Mouse (Mus musculus): ENCODE results near the gene Cerk. TPM values are rescaled to one million over a fixed set of nuclear protein-coding genes. Genes with fewer than 3 reads are reported as not detected.
A peak's percentile ranks its signal among the peaks of the same experiment; 100 is the strongest.
"Not testable (repeated sequence)": the region's sequence is repeated elsewhere in the genome, so short reads cannot be mapped to it uniquely, and the experiment has no call there.

Gene Cerk
- total RNA-seq, 2 experiments from 2014 or later: 25.0 to 37.6 TPM

- ATAC-seq (replicated peaks; ENCODE audit: poor library complexity): no peak
Observed at GRCm38 (mm10) chr15:86165811-86166590, 19.9 kb downstream of the Cerk start.

- no peak for ATAC-seq (replicated peaks; ENCODE audit: poor library complexity)
Observed at GRCm38 (mm10) chr15:86164718-86165345, 21.1 kb downstream of the Cerk start.

GRCm38 (mm10) chr15:86161800-86162199, 24.1 kb downstream of the Cerk start:
- ATAC-seq (replicated peaks; ENCODE audit: poor library complexity): not testable (repeated sequence)

DNA sequence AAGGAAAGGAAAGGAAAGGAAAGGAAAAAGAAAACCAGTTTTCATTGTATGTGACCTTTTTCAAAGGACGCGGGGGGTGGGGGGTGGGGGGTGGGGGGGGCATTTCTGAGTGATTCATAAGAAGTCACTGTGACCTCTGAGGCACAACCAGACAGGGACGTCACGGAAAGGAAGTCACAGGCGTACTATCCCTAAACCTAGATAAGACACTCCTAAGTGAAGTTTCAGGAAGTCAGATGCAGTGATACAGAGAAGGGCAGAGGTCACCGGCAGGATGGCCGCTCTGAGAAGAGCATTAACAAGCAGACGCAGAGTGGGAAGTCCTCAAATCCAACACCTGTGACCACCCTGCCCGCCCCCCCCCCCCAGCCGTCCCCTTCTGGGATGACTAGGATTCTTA, 25.0 kb downstream of the Cerk start:
- ATAC-seq (replicated peaks; ENCODE audit: poor library complexity): no peak

DNA sequence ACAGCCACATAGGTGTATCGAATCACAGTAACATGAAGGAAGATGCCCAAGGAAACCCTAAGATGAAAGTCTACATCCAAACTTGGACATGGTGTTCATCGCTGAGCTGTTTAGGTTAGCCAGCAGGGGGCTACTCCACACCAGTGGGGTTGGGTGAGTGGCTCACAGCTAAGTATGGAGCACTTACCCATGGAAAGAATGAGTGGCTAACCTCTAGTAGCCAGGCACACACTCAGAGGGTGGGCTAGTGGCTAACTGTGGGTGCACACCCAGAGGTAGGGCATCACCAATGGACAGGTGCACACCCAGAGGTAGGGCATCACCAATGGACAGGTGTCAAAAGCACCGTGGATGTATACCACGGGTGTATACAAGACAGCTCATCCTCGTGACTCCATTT, 26.2 kb downstream of the Cerk start:
- ATAC-seq (replicated peaks; ENCODE audit: poor library complexity): 0 out of 2 replicates have a peak, but pooled peaks have one; percentile 30

- ATAC-seq (replicated peaks; ENCODE audit: poor library complexity): peak; percentile 57
Observed at GRCm38 (mm10) chr15:86159093-86159492, 26.8 kb downstream of the Cerk start.

- ATAC-seq (replicated peaks; ENCODE audit: poor library complexity): peak; percentile 70
Observed at GRCm38 (mm10) chr15:86156492-86156891, 29.4 kb downstream of the Cerk start.

DNA sequence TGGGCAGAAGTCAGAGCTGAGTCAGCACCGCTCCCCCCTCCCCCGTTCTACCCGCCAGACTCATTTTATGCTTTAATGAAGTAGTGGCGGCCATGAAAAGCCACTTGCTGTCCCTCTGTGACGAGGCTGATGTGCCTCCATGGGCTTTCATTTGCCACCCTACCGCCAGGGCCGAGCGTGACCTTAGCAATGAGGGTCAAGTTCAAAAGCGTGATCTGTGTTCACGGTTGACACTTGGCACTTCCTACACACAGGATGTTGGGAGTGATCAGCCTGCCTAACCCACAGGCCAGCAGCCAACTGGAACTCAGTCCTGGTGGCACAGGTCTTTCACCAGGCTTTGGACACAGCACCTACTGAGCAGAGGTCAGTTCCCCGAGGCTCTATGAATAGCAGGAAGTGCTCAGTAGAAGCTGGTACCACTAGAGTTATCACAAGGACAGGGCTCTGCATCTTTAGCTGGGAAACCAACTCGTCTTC, 32.4 kb downstream of the Cerk start:
- no peak for ATAC-seq (replicated peaks; ENCODE audit: poor library complexity)

DNA sequence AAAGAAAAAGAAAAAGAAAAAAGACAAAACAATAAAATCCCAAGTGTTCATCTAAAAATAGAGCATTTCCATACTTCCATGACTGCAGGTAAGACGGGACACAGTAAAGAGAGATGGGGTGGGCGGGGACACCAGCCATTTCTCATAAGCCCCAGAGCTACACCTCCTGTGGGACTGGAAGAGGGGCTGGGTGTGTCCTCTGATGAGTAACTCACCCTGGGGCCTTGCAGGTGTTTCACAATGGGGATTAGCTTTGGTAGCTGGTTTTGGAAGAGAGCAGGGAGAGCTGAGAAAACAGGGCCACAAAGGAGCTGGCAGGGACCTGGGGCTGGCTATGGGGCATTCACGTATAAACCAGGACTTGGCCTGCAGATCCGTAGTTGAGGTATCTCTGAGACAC, 35.3 kb downstream of the Cerk start:
- ATAC-seq (replicated peaks; ENCODE audit: poor library complexity): no peak

DNA sequence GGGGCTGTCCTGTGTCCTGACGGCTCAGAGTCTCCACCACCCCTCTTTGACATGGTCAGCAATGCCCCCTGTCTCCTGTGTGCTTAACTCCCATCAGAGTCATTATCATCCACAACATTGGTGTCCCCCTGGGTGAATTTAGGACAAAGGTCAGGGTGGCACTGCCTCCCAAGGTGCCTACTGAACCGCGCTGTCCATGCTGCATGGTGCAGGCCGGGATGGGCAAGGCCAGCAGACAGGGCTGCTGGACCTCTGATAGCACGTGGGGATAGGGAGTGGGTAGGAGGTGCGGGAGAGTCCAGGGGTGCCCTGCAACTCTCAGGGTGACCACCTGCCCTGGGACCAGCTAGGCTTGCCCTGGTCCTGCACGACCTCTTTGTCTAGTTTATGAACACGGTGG, 39.0 kb downstream of the Cerk start:
- ATAC-seq (replicated peaks; ENCODE audit: poor library complexity): no peak

GRCm38 (mm10) chr15:86145046-86145445, 40.9 kb downstream of the Cerk start:
- ATAC-seq (replicated peaks; ENCODE audit: poor library complexity): no peak

DNA sequence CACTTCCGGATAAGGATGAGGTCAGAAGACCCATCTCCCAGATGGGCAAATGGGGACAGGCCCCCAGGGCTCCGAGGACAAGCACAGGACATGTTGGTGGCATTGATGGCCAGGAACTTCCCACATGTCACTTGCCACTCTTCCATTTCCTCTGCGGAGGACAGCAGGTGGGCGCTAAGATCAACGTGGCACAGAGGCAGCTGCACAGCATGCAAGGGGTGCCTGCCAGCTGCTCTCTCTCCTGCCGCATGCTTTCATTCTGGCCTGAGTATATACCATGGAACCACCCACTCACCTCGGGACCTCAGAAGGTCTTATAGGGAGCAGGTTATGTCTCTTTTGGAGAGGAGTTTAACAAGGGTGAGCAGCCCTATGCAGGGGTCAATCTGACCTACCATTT, 41.4 kb downstream of the Cerk start:
- ATAC-seq (replicated peaks; ENCODE audit: poor library complexity): no peak

- peak; percentile 61 for ATAC-seq (replicated peaks; ENCODE audit: poor library complexity)
Observed at GRCm38 (mm10) chr15:86140323-86140722, 45.6 kb downstream of the Cerk start.

- peak; percentile 40 for ATAC-seq (replicated peaks; ENCODE audit: poor library complexity)
Observed at GRCm38 (mm10) chr15:86137638-86138037, 48.3 kb downstream of the Cerk start.

- ATAC-seq (replicated peaks; ENCODE audit: poor library complexity): peak; percentile 86
Observed at GRCm38 (mm10) chr15:86134941-86135783, 50.8 kb downstream of the Cerk start.

DNA sequence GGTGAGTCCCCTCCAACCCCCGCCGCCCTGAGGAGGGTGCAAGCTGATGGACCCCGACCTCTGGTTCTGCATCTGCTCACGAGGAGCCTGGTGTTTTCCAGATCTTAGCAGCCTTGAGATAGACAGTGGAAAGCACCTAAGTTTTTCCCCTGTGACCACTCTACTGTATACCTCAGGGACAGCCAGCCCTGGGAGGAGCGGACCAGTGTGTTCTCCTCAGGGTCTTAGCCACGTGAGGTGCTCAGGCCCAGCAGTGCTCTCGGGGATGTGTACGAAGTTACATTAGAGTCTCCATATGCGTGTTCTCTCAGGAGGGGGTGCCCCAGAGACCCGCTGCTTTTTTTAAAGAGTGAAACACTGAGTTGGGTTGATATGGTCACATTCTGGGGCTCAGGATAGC, 55.3 kb downstream of the Cerk start:
- ATAC-seq (replicated peaks; ENCODE audit: poor library complexity): no peak

DNA sequence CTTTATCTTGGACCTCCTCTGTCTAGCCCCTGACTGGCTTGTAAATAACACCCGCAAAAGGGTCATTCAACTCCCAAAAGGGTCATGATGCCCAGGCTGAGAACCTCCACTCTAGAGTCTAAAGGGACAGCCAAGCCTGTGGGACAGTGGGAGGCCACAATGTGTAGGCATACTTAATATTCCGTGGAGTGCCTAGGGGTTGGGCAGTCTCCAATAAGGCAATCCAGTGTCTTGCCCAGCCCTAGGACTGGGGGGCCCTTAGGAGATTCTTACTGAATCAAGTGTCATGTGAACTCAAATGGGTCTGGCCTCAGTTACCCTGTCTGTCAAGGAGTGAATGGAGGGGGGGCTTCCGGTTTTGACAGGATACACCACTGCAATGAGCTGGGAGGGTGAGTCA, 56.9 kb downstream of the Cerk start:
- no peak for ATAC-seq (replicated peaks; ENCODE audit: poor library complexity)

GRCm38 (mm10) chr15:86124359-86124758, 61.6 kb downstream of the Cerk start:
- peak; percentile 88 for ATAC-seq (replicated peaks; ENCODE audit: poor library complexity)

- peak; percentile 35 for ATAC-seq (replicated peaks; ENCODE audit: poor library complexity)
Observed at GRCm38 (mm10) chr15:86123409-86123808, 62.5 kb downstream of the Cerk start.

DNA sequence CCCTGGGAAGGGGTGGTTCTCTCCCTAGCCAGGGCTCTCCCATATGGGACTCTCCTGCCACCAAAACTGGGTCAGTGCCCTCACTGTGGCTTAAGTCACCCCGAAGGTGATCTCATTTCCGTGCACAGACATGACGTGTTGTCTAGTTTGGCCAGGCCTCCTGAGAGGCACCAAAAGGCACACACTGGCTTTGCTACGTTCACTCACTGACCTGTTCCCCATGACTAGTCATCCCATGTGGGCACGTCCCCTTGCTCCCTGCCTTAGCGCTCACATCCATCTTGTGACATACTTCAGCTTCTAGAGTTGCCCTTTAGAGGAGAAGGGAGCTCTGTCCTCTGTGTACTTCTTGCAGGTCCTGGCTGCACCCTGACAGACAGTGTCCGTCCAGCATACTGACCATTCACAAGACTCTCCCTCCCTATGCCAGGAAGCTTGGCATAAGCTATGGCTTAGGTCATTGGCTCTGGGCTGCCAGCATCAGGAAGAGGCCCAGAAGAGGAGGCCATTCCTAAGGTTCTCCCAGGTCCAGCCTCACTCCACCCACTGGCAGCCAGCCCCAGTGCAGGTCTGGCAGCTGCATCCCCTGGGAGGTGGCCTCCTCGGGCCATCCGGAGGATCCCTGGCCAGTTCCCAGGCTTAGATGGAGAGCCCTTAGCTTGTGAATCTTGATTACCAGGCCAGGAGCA, 63.5 kb downstream of the Cerk start:
- no peak for ATAC-seq (replicated peaks; ENCODE audit: poor library complexity)

DNA sequence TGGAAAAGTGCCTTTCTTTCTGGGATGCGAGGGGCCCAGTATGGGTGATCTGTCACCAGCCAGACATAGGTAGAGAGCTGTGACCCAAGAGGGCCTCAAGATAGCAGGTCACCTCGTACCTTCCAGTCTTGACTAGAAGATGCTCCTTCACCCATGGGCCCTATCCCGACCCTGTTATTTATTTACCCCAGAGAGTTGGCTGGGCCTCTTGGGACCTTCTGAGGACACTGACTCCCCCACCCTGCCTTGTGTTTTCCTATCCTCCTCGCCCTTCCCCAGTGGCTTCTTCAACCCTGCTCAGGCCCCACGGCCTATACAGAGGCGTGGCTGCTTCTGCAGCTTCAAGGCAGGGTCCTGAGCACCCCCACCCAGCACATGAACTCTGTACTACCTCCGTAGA, 66.8 kb downstream of the Cerk start:
- no peak for ATAC-seq (replicated peaks; ENCODE audit: poor library complexity)

Data from megakaryocyte progenitor cell, adult 5-6 weeks (primary cell).